24 mouse cellular contexts compared by ENCODE assay signal in the genomic region with DNA sequence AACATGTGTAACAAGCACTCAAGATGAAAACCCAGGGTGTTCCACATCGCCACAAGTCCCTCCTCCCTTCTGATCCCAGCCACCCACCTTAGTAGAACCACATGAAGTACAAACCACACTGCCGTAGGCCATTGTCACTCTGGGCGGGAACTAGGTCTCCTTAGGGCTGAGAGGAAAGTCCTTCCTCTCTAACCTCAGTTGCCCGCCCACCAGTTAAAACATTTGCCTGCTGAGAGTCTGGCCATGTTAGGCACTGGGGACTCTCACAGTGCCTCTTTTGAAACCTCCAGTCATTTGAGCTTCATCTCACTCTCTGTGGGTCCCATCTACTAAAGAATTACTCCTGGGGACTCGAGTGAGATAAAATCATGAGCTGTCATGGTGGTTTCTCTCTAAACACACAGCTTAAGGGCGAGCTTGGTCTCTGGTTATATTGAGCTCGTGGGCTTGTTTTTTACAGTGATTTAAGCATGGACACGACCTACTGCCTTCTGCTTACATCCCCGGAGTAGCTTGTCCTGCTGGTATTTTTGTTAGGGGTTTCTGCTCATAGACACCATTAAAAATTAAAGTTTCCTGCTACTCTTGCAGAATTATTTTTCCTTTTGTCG. TPM values are rescaled to one million over a fixed set of nuclear protein-coding genes. Genes with fewer than 3 reads are reported as not detected.
DNase-seq lines count a peak whose midpoint lies in the region; ATAC-seq lines count a peak whose summit lies in the region.
"Had no signal": no experiment of that assay in that cellular context is flagged by ENCODE, and none has a peak within 500 bp of the region (broad histone marks: within the 10 kb centered on the region; RNA-seq: fewer than 3 reads in every experiment).

No protein-coding gene starts in this region.

- H3K36me3 ChIP-seq in forebrain, embryonic 10.5 days (replicated peaks) = peaks cover 85% of the 10 kb centered on the region

- no peaks in the 10 kb centered on the region for H3K4me1 ChIP-seq in forebrain, embryonic 10.5 days
- H3K4me1 ChIP-seq: embryonic facial prominence, embryonic 10.5 days; heart, embryonic 10.5 days; limb, embryonic 15.5 days had no signal

- H3K9me3 ChIP-seq in forebrain, embryonic 10.5 days = no peaks in the 10 kb centered on the region
- H3K9me3 ChIP-seq: embryonic facial prominence, embryonic 10.5 days; heart, embryonic 10.5 days; limb, embryonic 15.5 days had no signal

- peak; percentile 23; the same call in 1 of the 2 replicates for ATAC-seq in megakaryocyte progenitor cell, adult 5-6 weeks (replicated peaks; ENCODE audit: poor library complexity)
- ATAC-seq: forebrain, postnatal 0 days; intestine, postnatal 0 days; midbrain, embryonic 16.5 days had no signal

- no peak overlapping the region for H3K27ac ChIP-seq in forebrain, embryonic 10.5 days
- H3K27ac ChIP-seq: embryonic facial prominence, embryonic 10.5 days; heart, embryonic 10.5 days; hindbrain, embryonic 14.5 days; limb, embryonic 15.5 days; liver, embryonic 14.5 days had no signal

- 92% methylated on average over 10 of the region's 10 CpGs for WGBS in forebrain, embryonic 10.5 days

- H3K27me3 ChIP-seq in forebrain, embryonic 10.5 days (ENCODE audit: poor library complexity, severe bottlenecking) = no peaks in the 10 kb centered on the region
- H3K27me3 ChIP-seq: limb, embryonic 15.5 days had no signal

- DNase-seq in 416B (ENCODE audit: low read depth) = peak; percentile 17
- DNase-seq in CD8-positive naive resting alpha-beta T cell, adult 2 months (ENCODE audit: low read depth in 2 of 2, low spot score in 2 of 2) = peak; percentile 68 to 74
- peak; percentile 49 for DNase-seq in thymus, postnatal 25 days
- no peak for DNase-seq in ovary, postnatal 10 days (ENCODE audit: low spot score)
- DNase-seq in forebrain, embryonic 10.5 days (ENCODE audit: extremely low spot score, low spot score) = no peak
- no peak for DNase-seq in kidney, postnatal 36 days
- DNase-seq: adrenal gland, adult 2 months; cerebellum, adult 11-12 months; cerebellum, postnatal 10 days; forebrain, postnatal 0 days; heart, postnatal 4 days; layer of hippocampus, adult 9-11 months; lung, embryonic 14.5 days; lung, postnatal 36 days had no signal

- H3K4me3 ChIP-seq in forebrain, embryonic 10.5 days = no peak overlapping the region
- H3K4me3 ChIP-seq: embryonic facial prominence, embryonic 10.5 days; heart, embryonic 10.5 days; left cerebral cortex, adult 2 months; limb, embryonic 15.5 days; myocyte had no signal

RNA-seq across cellular contexts. Expression of a gene that starts 7.2 kb away (rescaled TPM):
- 17.2 and 21.3 TPM in 2 replicates for total RNA-seq in megakaryocyte progenitor cell, adult 5-6 weeks (2015)
- 134 and 150 TPM in 2 replicates for total RNA-seq in megakaryocyte progenitor cell, adult 5-6 weeks (2017)
- 1.7 and 2.9 TPM in 2 replicates for polyA plus RNA-seq in forebrain, embryonic 10.5 days (2016; fragmentation: Nextera tagmentation; extraction: Ambion mirVana)

RNA-seq across cellular contexts. Expression of a gene that starts 52.7 kb away (rescaled TPM):
- 14.1 and 18.5 TPM in 2 replicates for total RNA-seq in megakaryocyte progenitor cell, adult 5-6 weeks (2015)
- 30.7 and 37.1 TPM in 2 replicates for total RNA-seq in megakaryocyte progenitor cell, adult 5-6 weeks (2017)
- polyA plus RNA-seq in forebrain, embryonic 10.5 days (2016; fragmentation: Nextera tagmentation; extraction: Ambion mirVana) = 71.8 and 76.2 TPM in 2 replicates

RNA-seq across cellular contexts. Expression of a gene that starts 52.8 kb away (rescaled TPM):
- total RNA-seq in megakaryocyte progenitor cell, adult 5-6 weeks (2015) = 0.42 and 1.4 TPM in 2 replicates
- 1.1 TPM in 1 of 2 replicates, not detected in the other for total RNA-seq in megakaryocyte progenitor cell, adult 5-6 weeks (2017)
- 1.7 and 1.8 TPM in 2 replicates for polyA plus RNA-seq in forebrain, embryonic 10.5 days (2016; fragmentation: Nextera tagmentation; extraction: Ambion mirVana)
- polyA plus RNA-seq: adrenal gland, adult 2 months had no signal

Comparison
In these comparisons a context has a peak if more than half of its experiments do, and no peak if none do; other contexts are left out.
1. DNase-seq: peak in 416B (single experiment), CD8-positive naive resting alpha-beta T cell, adult 2 months (2 of 2) and thymus, postnatal 25 days (single experiment); none in ovary, postnatal 10 days (single experiment), forebrain, embryonic 10.5 days (single experiment) and kidney, postnatal 36 days (0 of 2).